Mouse (Mus musculus): ENCODE data around the gene Rtl4. TPM values are rescaled to one million over a fixed set of nuclear protein-coding genes. Genes with fewer than 3 reads are reported as not detected.

The Rtl4 gene
- polyA plus RNA-seq, 1 experiment from 2014 or later, result 0.55 TPM

GRCm38 (mm10) chrX:145065484-145065913, 376.8 kb downstream of the Rtl4 start:
- Histone ChIP-seq H3K4me2 (no peak overlapping the region), H3K27ac (replicated peaks) (no peak overlapping the region), H3K4me3 (replicated peaks) (no peak overlapping the region), H3K9ac (no peak overlapping the region), H3K9me3 (replicated peaks) (no peaks in the 10 kb centered on the region), H3K4me1 (replicated peaks) (no peaks in the 10 kb centered on the region), H3K27me3 (no peaks in the 10 kb centered on the region), H3K36me3 (replicated peaks) (no peaks in the 10 kb centered on the region)
- ATAC-seq (ENCODE audit: insufficient read depth), result no peak
- WGBS (ENCODE audit: insufficient replicate concordance), result 45% methylated on average over 2 of the region's 2 CpGs

DNA sequence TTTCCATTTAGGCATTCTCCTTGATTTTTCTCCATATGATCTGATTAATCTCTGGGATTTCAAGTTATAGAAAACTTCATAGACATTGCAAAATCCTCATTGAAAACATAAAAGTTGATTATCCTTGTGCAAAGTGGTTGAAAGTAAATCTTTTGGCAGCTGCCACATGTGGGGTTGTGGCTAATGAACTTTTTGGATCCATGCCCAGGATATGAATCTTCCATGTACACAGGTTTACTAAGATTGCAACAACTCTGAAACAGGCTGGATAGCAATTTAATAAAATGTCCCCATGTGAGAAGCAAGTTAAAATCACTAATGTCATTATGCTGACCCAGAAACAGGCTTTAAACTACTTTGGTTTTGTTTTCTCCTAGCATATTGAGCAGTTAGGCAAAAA, 401.1 kb downstream of the Rtl4 start:
- H3K4me3 ChIP-seq (replicated peaks), result no peak overlapping the region
- H3K27me3 ChIP-seq, result no peaks in the 10 kb centered on the region
- H3K4me1 ChIP-seq (replicated peaks), result no peaks in the 10 kb centered on the region
- H3K9ac ChIP-seq, result no peak overlapping the region
- H3K27ac ChIP-seq (replicated peaks), result no peak overlapping the region
- no peaks in the 10 kb centered on the region for H3K9me3 ChIP-seq (replicated peaks)
- H3K36me3 ChIP-seq (replicated peaks), result no peaks in the 10 kb centered on the region
- no peak for ATAC-seq (ENCODE audit: insufficient read depth)
- no peak overlapping the region for H3K4me2 ChIP-seq

DNA sequence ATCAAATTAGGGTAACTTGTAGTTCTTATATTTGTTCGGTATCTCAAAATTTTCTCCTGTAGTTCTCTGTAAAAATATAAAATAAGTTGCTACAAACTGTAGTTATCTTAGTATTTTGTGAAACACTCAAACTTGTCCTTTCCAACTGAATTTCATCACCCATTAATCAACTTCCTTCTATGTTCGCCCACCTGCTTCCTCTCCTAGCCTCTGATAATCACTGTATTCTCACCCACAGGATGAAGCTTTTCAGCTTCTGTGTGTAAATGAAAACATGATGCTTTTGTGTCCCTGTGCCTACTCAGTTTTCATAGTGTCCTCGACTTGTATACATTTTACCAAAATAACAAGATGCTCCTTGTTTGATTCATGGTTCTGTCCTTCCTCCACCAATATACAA, 401.7 kb downstream of the Rtl4 start:
- H3K4me2 ChIP-seq, result no peak overlapping the region
- no peaks in the 10 kb centered on the region for H3K36me3 ChIP-seq (replicated peaks)
- no peaks in the 10 kb centered on the region for H3K9me3 ChIP-seq (replicated peaks)
- H3K27ac ChIP-seq (replicated peaks), result no peak overlapping the region
- H3K4me1 ChIP-seq (replicated peaks), result no peaks in the 10 kb centered on the region
- H3K27me3 ChIP-seq, result no peaks in the 10 kb centered on the region
- 40% methylated on average over 3 of the region's 3 CpGs for WGBS (ENCODE audit: insufficient replicate concordance)
- H3K9ac ChIP-seq, result no peak overlapping the region
- no peak for ATAC-seq (ENCODE audit: insufficient read depth)
- no peak overlapping the region for H3K4me3 ChIP-seq (replicated peaks)

DNA sequence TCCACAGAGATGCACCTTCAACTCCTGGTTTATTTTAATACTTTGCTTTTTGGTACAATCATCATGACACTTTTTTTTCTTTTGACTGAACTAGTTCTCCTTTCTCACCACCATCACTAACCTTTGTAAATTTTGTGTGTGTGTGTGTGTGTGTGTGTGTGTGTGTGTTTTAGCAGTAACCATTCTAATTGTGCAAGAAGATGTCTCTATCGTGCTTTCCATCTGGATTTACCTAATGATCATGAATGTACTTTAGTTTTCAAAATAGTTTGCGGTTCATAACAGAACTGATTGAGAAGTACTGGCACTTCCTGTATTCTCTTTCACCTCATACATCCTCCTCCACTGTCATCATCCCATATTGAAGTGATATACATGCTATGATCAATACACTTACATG, 402.3 kb downstream of the Rtl4 start:
- WGBS (ENCODE audit: insufficient replicate concordance), result 57% methylated on average over 2 of the region's 2 CpGs
- H3K4me3 ChIP-seq (replicated peaks), result no peak overlapping the region
- H3K4me2 ChIP-seq, result no peak overlapping the region
- no peak overlapping the region for H3K27ac ChIP-seq (replicated peaks)
- no peaks in the 10 kb centered on the region for H3K4me1 ChIP-seq (replicated peaks)
- ATAC-seq (ENCODE audit: insufficient read depth), result no peak
- no peaks in the 10 kb centered on the region for H3K9me3 ChIP-seq (replicated peaks)
- no peaks in the 10 kb centered on the region for H3K27me3 ChIP-seq
- no peak overlapping the region for H3K9ac ChIP-seq
- no peaks in the 10 kb centered on the region for H3K36me3 ChIP-seq (replicated peaks)

MicroRNAs encoded within 50 kb of the gene (microRNA counts, 519-probe panel; counts per million panel counts)
- microRNA mmu-miR-3472, result 2,041 counts per million, percentile 25 among the panel's probes with 10 or more counts

Small RNA genes within 50 kb of the gene (microRNA-seq; reads per million reads assigned to microRNA genes)
- not detected for gene Mir3472

Other genes with a start within 250 kb of the Rtl4 start
- gene Trpc5os, start 232.3 kb upstream of the Rtl4 start, polyA plus RNA-seq (2015; fragmentation: Nextera tagmentation; extraction: Ambion mirVana), result not detected in 2 replicates
- gene Trpc5, start 727 bp upstream of the Rtl4 start, polyA plus RNA-seq (2015; fragmentation: Nextera tagmentation; extraction: Ambion mirVana), result 0.03 and 0.07 TPM in 2 replicates